Mouse (Mus musculus) forebrain, embryonic 10.5 days (tissue): ENCODE measurements around the gene Trim10. TPM values are rescaled to one million over a fixed set of nuclear protein-coding genes. Genes with fewer than 3 reads are reported as not detected.

Experiments
- DNase-seq: peaks from one replicate; pipeline ENCODE4 v3.0.0-alpha.2; 2017; ENCODE audit warnings: low spot score; ENCODE audit errors: extremely low spot score
- H3K27ac ChIP-seq: fragments of 300-500 bp; sonication (generic); 2 replicates; pipeline ENCODE4 v1.5.1; 2016; ENCODE audit warnings: mild to moderate bottlenecking
- H3K27me3 ChIP-seq: fragments of 300-500 bp; sonication (generic); 2 replicates; pipeline ENCODE4 v1.6.1; 2016; ENCODE audit warnings: mild to moderate bottlenecking; ENCODE audit not compliant: poor library complexity, severe bottlenecking
- H3K36me3 ChIP-seq: fragments of 300-500 bp; sonication (generic); replicated peaks from 2 replicates; pipeline ENCODE4 v1.6.1; 2016; ENCODE audit warnings: mild to moderate bottlenecking, moderate library complexity
- H3K4me1 ChIP-seq: fragments of 300-500 bp; sonication (generic); 2 replicates; pipeline ENCODE4 v1.6.1; 2016
- H3K4me3 ChIP-seq: fragments of 300-500 bp; sonication (generic); 2 replicates; pipeline ENCODE4 v1.5.1; 2016; ENCODE audit warnings: mild to moderate bottlenecking, moderate library complexity
- H3K9me3 ChIP-seq: fragments of 300-500 bp; sonication (generic); 2 replicates; pipeline ENCODE4 v1.6.1; 2016; ENCODE audit warnings: mild to moderate bottlenecking, moderate library complexity
- WGBS: fragments of 180-500 bp; shearing (Covaris S2); methylation state at CpG from one replicate; pipeline ENCODE4 v1.1.7; 2016; 5-methylcytosine and 5-hydroxymethylcytosine counted together
- polyA plus RNA-seq: library from polyadenylated mRNA; unstranded; fragments of >200 nt; fragmentation: Nextera tagmentation; extraction: Ambion mirVana; gene quantifications from 2 replicates; pipeline ENCODE4 v1.2.1, GENCODE M21; 2016

Gene Trim10
- polyA plus RNA-seq, 1 experiment from 2014 or later: 9.8 TPM

- H3K9me3 ChIP-seq: no peaks in the 10 kb centered on the region
- no peaks in the 10 kb centered on the region for H3K4me1 ChIP-seq
- no peak for DNase-seq
- WGBS: 83% methylated on average over 4 of the region's 4 CpGs
- H3K36me3 ChIP-seq: no peaks in the 10 kb centered on the region
- no peak overlapping the region for H3K4me3 ChIP-seq
- H3K27ac ChIP-seq: no peak overlapping the region
- H3K27me3 ChIP-seq: no peaks in the 10 kb centered on the region
These were observed 30.0 kb downstream of the Trim10 start for GRCm38 (mm10) chr17:36899376-36899775.

- H3K27me3 ChIP-seq: no peaks in the 10 kb centered on the region
- H3K4me1 ChIP-seq: no peaks in the 10 kb centered on the region
- H3K36me3 ChIP-seq: no peaks in the 10 kb centered on the region
- no peak overlapping the region for H3K27ac ChIP-seq
- WGBS: 83% methylated on average over 5 of the region's 5 CpGs
- DNase-seq: no peak
- no peaks in the 10 kb centered on the region for H3K9me3 ChIP-seq
- H3K4me3 ChIP-seq: no peak overlapping the region
These were observed 30.6 kb downstream of the Trim10 start for GRCm38 (mm10) chr17:36900001-36900400.

- Histone ChIP-seq H3K27ac (no peak overlapping the region), H3K27me3 (no peaks in the 10 kb centered on the region), H3K36me3 (no peaks in the 10 kb centered on the region), H3K4me3 (no peak overlapping the region), H3K9me3 (no peaks in the 10 kb centered on the region), H3K4me1 (no peaks in the 10 kb centered on the region)
- no peak for DNase-seq
- WGBS: 51% methylated on average over 1 of the region's 1 CpGs
These were observed 31.3 kb downstream of the Trim10 start for GRCm38 (mm10) chr17:36900691-36901090.

- WGBS: 81% methylated on average over 3 of the region's 3 CpGs
These were observed 34.3 kb downstream of the Trim10 start for GRCm38 (mm10) chr17:36903651-36904050.

GRCm38 (mm10) chr17:36908235-36908634, 38.9 kb downstream of the Trim10 start:
- WGBS: 65% methylated on average over 1 of the region's 1 CpGs
- no peak for DNase-seq
- peaks cover 4% of the 10 kb centered on the region; the same call in 1 of the 2 replicates for H3K4me1 ChIP-seq

More at GRCm38 (mm10) chr17:36903651-36904050, 34.3 kb downstream of the Trim10 start:
- no peak overlapping the region for H3K27ac ChIP-seq
- H3K4me3 ChIP-seq: no peak overlapping the region
- H3K36me3 ChIP-seq: no peaks in the 10 kb centered on the region
- H3K27me3 ChIP-seq: no peaks in the 10 kb centered on the region
- peaks cover 4% of the 10 kb centered on the region; the same call in 1 of the 2 replicates for H3K4me1 ChIP-seq
- no peaks in the 10 kb centered on the region for H3K9me3 ChIP-seq
- DNase-seq: no peak

GRCm38 (mm10) chr17:36909802-36910201, 40.4 kb downstream of the Trim10 start:
- Histone ChIP-seq H3K9me3 (no peaks in the 10 kb centered on the region), H3K27me3 (no peaks in the 10 kb centered on the region), H3K36me3 (no peaks in the 10 kb centered on the region), H3K4me3 (no peak overlapping the region), H3K4me1 (peaks cover 4% of the 10 kb centered on the region; the same call in 1 of the 2 replicates), H3K27ac (no peak overlapping the region)
- DNase-seq: no peak
- WGBS: 59% methylated on average over 4 of the region's 4 CpGs

More at GRCm38 (mm10) chr17:36908235-36908634, 38.9 kb downstream of the Trim10 start:
- Histone ChIP-seq H3K27ac (no peak overlapping the region), H3K9me3 (no peaks in the 10 kb centered on the region), H3K27me3 (no peaks in the 10 kb centered on the region), H3K4me3 (no peak overlapping the region), H3K36me3 (no peaks in the 10 kb centered on the region)

- 67% methylated on average over 2 of the region's 2 CpGs for WGBS
- no peak overlapping the region for H3K27ac ChIP-seq
- no peaks in the 10 kb centered on the region for H3K36me3 ChIP-seq
- H3K9me3 ChIP-seq: no peaks in the 10 kb centered on the region
- H3K4me3 ChIP-seq: no peak overlapping the region
- H3K4me1 ChIP-seq: peaks cover 4% of the 10 kb centered on the region; the same call in 1 of the 2 replicates
- no peaks in the 10 kb centered on the region for H3K27me3 ChIP-seq
- no peak for DNase-seq
These were observed 42.7 kb downstream of the Trim10 start for GRCm38 (mm10) chr17:36912031-36912430.

- Histone ChIP-seq H3K4me3 (no peak overlapping the region), H3K27me3 (no peaks in the 10 kb centered on the region), H3K9me3 (no peaks in the 10 kb centered on the region), H3K4me1 (no peaks in the 10 kb centered on the region), H3K27ac (no peak overlapping the region), H3K36me3 (no peaks in the 10 kb centered on the region)
- WGBS: 18% methylated on average over 2 of the region's 2 CpGs
- peak; percentile 69 for DNase-seq
These were observed 44.7 kb downstream of the Trim10 start for GRCm38 (mm10) chr17:36914108-36914507.

- no peaks in the 10 kb centered on the region for H3K4me1 ChIP-seq
- H3K27me3 ChIP-seq: peaks cover under 1% of the 10 kb centered on the region; the same call in 1 of the 2 replicates
- no peaks in the 10 kb centered on the region for H3K36me3 ChIP-seq
- H3K9me3 ChIP-seq: no peaks in the 10 kb centered on the region
- no peak overlapping the region for H3K4me3 ChIP-seq
- WGBS: 17% methylated on average over 9 of the region's 9 CpGs
- peak; percentile 52 for DNase-seq
- H3K27ac ChIP-seq: no peak overlapping the region
These were observed 45.7 kb downstream of the Trim10 start for GRCm38 (mm10) chr17:36915076-36915475.

GRCm38 (mm10) chr17:36920239-36920638, 50.9 kb downstream of the Trim10 start:
- H3K27ac ChIP-seq: no peak overlapping the region
- H3K4me1 ChIP-seq: no peaks in the 10 kb centered on the region
- H3K9me3 ChIP-seq: no peaks in the 10 kb centered on the region
- DNase-seq: no peak
- H3K27me3 ChIP-seq: peaks cover 3% of the 10 kb centered on the region; the same call in 1 of the 2 replicates
- 58% methylated on average over 15 of the region's 15 CpGs for WGBS
- H3K4me3 ChIP-seq: no peak overlapping the region
- no peaks in the 10 kb centered on the region for H3K36me3 ChIP-seq

- H3K27me3 ChIP-seq: peaks cover 3% of the 10 kb centered on the region; the same call in 1 of the 2 replicates
- H3K4me3 ChIP-seq: no peak overlapping the region
- H3K36me3 ChIP-seq: no peaks in the 10 kb centered on the region
- 84% methylated on average over 4 of the region's 4 CpGs for WGBS
- H3K4me1 ChIP-seq: no peaks in the 10 kb centered on the region
- H3K27ac ChIP-seq: no peak overlapping the region
- no peak for DNase-seq
- no peaks in the 10 kb centered on the region for H3K9me3 ChIP-seq
These were observed 53.3 kb downstream of the Trim10 start for GRCm38 (mm10) chr17:36922715-36923114.

- Histone ChIP-seq H3K4me3 (no peak overlapping the region), H3K36me3 (no peaks in the 10 kb centered on the region), H3K9me3 (no peaks in the 10 kb centered on the region), H3K27me3 (peaks cover 3% of the 10 kb centered on the region; the same call in 1 of the 2 replicates), H3K27ac (no peak overlapping the region), H3K4me1 (no peaks in the 10 kb centered on the region)
- no peak for DNase-seq
- 73% methylated on average over 4 of the region's 4 CpGs for WGBS
These were observed 54.1 kb downstream of the Trim10 start for GRCm38 (mm10) chr17:36923491-36923890.
